ENCODE assay signal across 10 mouse cellular contexts in genomic region chr3:130129635-130130206, GRCm38 (mm10). TPM values are rescaled to one million over a fixed set of nuclear protein-coding genes. Genes with fewer than 3 reads are reported as not detected.
DNase-seq lines count a peak whose midpoint lies in the region; ATAC-seq and TF ChIP-seq lines count a peak whose summit lies in the region.
"Had no signal": no experiment of that assay in that cellular context is flagged by ENCODE, and none has a peak within 500 bp of the region (broad histone marks: within the 10 kb centered on the region; RNA-seq: fewer than 3 reads in every experiment).

No protein-coding gene starts in this region.

- H3K27me3 ChIP-seq in kidney, embryonic 15.5 days, result no peaks in the 10 kb centered on the region
- no peaks in the 10 kb centered on the region for H3K27me3 ChIP-seq in midbrain, postnatal 0 days (ENCODE audit: insufficient read depth, low read length)
- no peaks in the 10 kb centered on the region for H3K27me3 ChIP-seq in midbrain, embryonic 11.5 days (ENCODE audit: control insufficient read depth, insufficient read depth, low read length)

- H3K4me2 ChIP-seq in kidney, embryonic 15.5 days, result no peak overlapping the region
- H3K4me2 ChIP-seq in midbrain, postnatal 0 days (ENCODE audit: low read depth, low read length, poor library complexity, severe bottlenecking), result no peak overlapping the region
- no peak overlapping the region for H3K4me2 ChIP-seq in midbrain, embryonic 11.5 days

- 46% methylated on average over 10 of the region's 10 CpGs for WGBS in kidney, embryonic 15.5 days
- 63% methylated on average over 10 of the region's 10 CpGs for WGBS in midbrain, postnatal 0 days
- 69% methylated on average over 10 of the region's 10 CpGs for WGBS in midbrain, embryonic 11.5 days

- H3K4me3 ChIP-seq in kidney, embryonic 15.5 days (replicated peaks), result no peak overlapping the region
- H3K4me3 ChIP-seq in midbrain, postnatal 0 days (ENCODE audit: low read depth, low read length), result no peak overlapping the region
- H3K4me3 ChIP-seq in midbrain, embryonic 11.5 days (ENCODE audit: low read depth, low read length), result no peak overlapping the region

- no peak overlapping the region for H3K27ac ChIP-seq in kidney, embryonic 15.5 days
- no peak overlapping the region for H3K27ac ChIP-seq in midbrain, postnatal 0 days (ENCODE audit: low read depth, low read length)
- no peak overlapping the region for H3K27ac ChIP-seq in midbrain, embryonic 11.5 days (ENCODE audit: low read depth, low read length)

- peak; percentile 69 for TF ChIP-seq CTCF in midbrain, postnatal 0 days (IDR thresholded peaks at IDR 0.05)

- peak; percentile 6 for DNase-seq in adrenal gland, postnatal 10 days
- DNase-seq in adrenal gland, adult 8-10 months, result no peak
- no peak for DNase-seq in kidney, postnatal 25 days
- DNase-seq in midbrain, postnatal 0 days (ENCODE audit: low spot score), result peak; percentile 28
- DNase-seq in midbrain, embryonic 11.5 days (ENCODE audit: low spot score, missing footprints), result no peak
- peak; percentile 32 for DNase-seq in retina, postnatal 1 day
- DNase-seq in cerebellum, adult 9-10 months, result no peak
- DNase-seq: cerebellum, postnatal 36 days; gastrocnemius, postnatal 10 days had no signal

- 0 out of 2 replicates have a peak, but pooled peaks cover 4% of the 10 kb centered on the region for H3K4me1 ChIP-seq in kidney, embryonic 15.5 days
- H3K4me1 ChIP-seq in midbrain, postnatal 0 days (ENCODE audit: insufficient read depth, low read length), result 0 out of 2 replicates have a peak, but pooled peaks cover 5% of the 10 kb centered on the region
- no peaks in the 10 kb centered on the region for H3K4me1 ChIP-seq in midbrain, embryonic 11.5 days (ENCODE audit: control insufficient read depth, insufficient read depth, low read length)

- H3K9ac ChIP-seq in kidney, embryonic 15.5 days, result no peak overlapping the region
- H3K9ac ChIP-seq in midbrain, postnatal 0 days (replicated peaks; ENCODE audit: low read length, poor library complexity, severe bottlenecking), result no peak overlapping the region
- H3K9ac ChIP-seq in midbrain, embryonic 11.5 days (ENCODE audit: low read length), result no peak overlapping the region

- no peaks in the 10 kb centered on the region for H3K9me3 ChIP-seq in kidney, embryonic 15.5 days (replicated peaks)
- H3K9me3 ChIP-seq in midbrain, postnatal 0 days (ENCODE audit: low read length), result no peaks in the 10 kb centered on the region
- no peaks in the 10 kb centered on the region for H3K9me3 ChIP-seq in midbrain, embryonic 11.5 days (ENCODE audit: control insufficient read depth, low read length)

- no peaks in the 10 kb centered on the region for H3K36me3 ChIP-seq in kidney, embryonic 15.5 days
- H3K36me3 ChIP-seq in midbrain, postnatal 0 days (ENCODE audit: insufficient read depth, low read length), result no peaks in the 10 kb centered on the region
- H3K36me3 ChIP-seq in midbrain, embryonic 11.5 days (ENCODE audit: control insufficient read depth, insufficient read depth, low read length), result no peaks in the 10 kb centered on the region

- ATAC-seq in kidney, embryonic 15.5 days (replicated peaks; ENCODE audit: low FRiP score), result peak; percentile 56; the same call in 1 of the 2 replicates
- ATAC-seq in midbrain, postnatal 0 days (ENCODE audit: low FRiP score), result no peak
- no peak for ATAC-seq in midbrain, embryonic 11.5 days (ENCODE audit: low FRiP score)

RNA-seq across cellular contexts. Expression of gene Col25a1, which starts 1.6 kb away (rescaled TPM):
- total RNA-seq in adrenal gland, postnatal 10 days (2021), result 1 to 10 TPM; 4.6 to 5.6 TPM
- total RNA-seq in adrenal gland, adult 8-10 months (2022), result 1 to 10 TPM; 4.0 to 7.9 (median 4.8) TPM
- polyA plus RNA-seq in kidney, embryonic 15.5 days (2015; fragmentation: Nextera tagmentation; extraction: Ambion mirVana), result 4.1 and 5.4 TPM in 2 replicates
- total RNA-seq in midbrain, postnatal 0 days (2014; rRNA removed), result 28.0 and 40.4 TPM in 2 replicates
- 8.6 and 10.6 TPM in 2 replicates for polyA plus RNA-seq in midbrain, postnatal 0 days (2015; fragmentation: Nextera tagmentation; extraction: Ambion mirVana)
- 3.0 and 3.5 TPM in 2 replicates for polyA plus RNA-seq in midbrain, embryonic 11.5 days (2014; fragmentation: Nextera tagmentation; extraction: Ambion mirVana)

Comparison
In these comparisons a context has a peak if more than half of its experiments do, and no peak if none do; other contexts are left out.
1. DNase-seq: peak in adrenal gland, postnatal 10 days (single experiment), midbrain, postnatal 0 days (single experiment) and retina, postnatal 1 day (single experiment); none in adrenal gland, adult 8-10 months (single experiment), kidney, postnatal 25 days (0 of 2), midbrain, embryonic 11.5 days (single experiment) and cerebellum, adult 9-10 months (single experiment).